Mouse (Mus musculus): ENCODE measurements around the gene Klhl25.

Klhl25 gene

GRCm38 (mm10) chr7:75842306-75842705, 5.8 kb upstream of the Klhl25 start:
- in situ Hi-C loops (cut with MboI, MseI): no loop called here

GRCm38 (mm10) chr7:75845936-75846335, 2.2 kb upstream of the Klhl25 start:
- in situ Hi-C loops (cut with MboI, MseI): no loop called here

GRCm38 (mm10) chr7:75846942-75847341, 1.2 kb upstream of the Klhl25 start:
- in situ Hi-C loops (cut with MboI, MseI): no loop called here

- in situ Hi-C loops (cut with MboI, MseI): no loop called here
These were observed 621 bp upstream of the Klhl25 start for GRCm38 (mm10) chr7:75847489-75847888.

- in situ Hi-C loops (cut with MboI, MseI): no loop called here
These were observed 913 bp downstream of the Klhl25 start for GRCm38 (mm10) chr7:75848776-75849670.

GRCm38 (mm10) chr7:75850396-75850795, 2.3 kb downstream of the Klhl25 start:
- in situ Hi-C loops (cut with MboI, MseI): loop anchor here in 1 of 2 experiments (25.0 kb wide), 1 partner anchor 713 kb away; no protein-coding TSS in a partner anchor

- in situ Hi-C loops (cut with MboI, MseI): loop anchor here in 1 of 2 experiments (25.0 kb wide), 1 partner anchor 714 kb away; no protein-coding TSS in a partner anchor
These were observed 3.2 kb downstream of the Klhl25 start for GRCm38 (mm10) chr7:75851290-75851689.

GRCm38 (mm10) chr7:75852363-75852762, 4.3 kb downstream of the Klhl25 start:
- in situ Hi-C loops (cut with MboI, MseI): loop anchor here in 1 of 2 experiments (25.0 kb wide), 1 partner anchor 715 kb away; no protein-coding TSS in a partner anchor

GRCm38 (mm10) chr7:75853171-75853830, 5.2 kb downstream of the Klhl25 start:
- in situ Hi-C loops (cut with MboI, MseI): loop anchor here in 1 of 2 experiments (25.0 kb wide), 1 partner anchor 716 kb away; no protein-coding TSS in a partner anchor

GRCm38 (mm10) chr7:75854231-75854925, 6.3 kb downstream of the Klhl25 start:
- in situ Hi-C loops (cut with MboI, MseI): loop anchor here in 1 of 2 experiments (25.0 kb wide), 1 partner anchor 717 kb away; no protein-coding TSS in a partner anchor

GRCm38 (mm10) chr7:75855028-75855427, 6.9 kb downstream of the Klhl25 start:
- in situ Hi-C loops (cut with MboI, MseI): loop anchor here in 1 of 2 experiments (25.0 kb wide), 1 partner anchor 718 kb away; no protein-coding TSS in a partner anchor

GRCm38 (mm10) chr7:75856259-75856658, 8.1 kb downstream of the Klhl25 start:
- in situ Hi-C loops (cut with MboI, MseI): loop anchor here in 1 of 2 experiments (25.0 kb wide), 1 partner anchor 719 kb away; no protein-coding TSS in a partner anchor

- in situ Hi-C loops (cut with MboI, MseI): loop anchor here in 1 of 2 experiments (25.0 kb wide), 1 partner anchor 722 kb away; no protein-coding TSS in a partner anchor
These were observed 11.7 kb downstream of the Klhl25 start for GRCm38 (mm10) chr7:75859771-75860196.

- in situ Hi-C loops (cut with MboI, MseI): loop anchor here in 1 of 2 experiments (25.0 kb wide), 1 partner anchor 725 kb away; no protein-coding TSS in a partner anchor
These were observed 13.7 kb downstream of the Klhl25 start for GRCm38 (mm10) chr7:75861638-75862426.

GRCm38 (mm10) chr7:75862427-75862781, 14.3 kb downstream of the Klhl25 start:
- in situ Hi-C loops (cut with MboI, MseI): loop anchor here in 1 of 2 experiments (25.0 kb wide), 1 partner anchor 725 kb away; no protein-coding TSS in a partner anchor

- in situ Hi-C loops (cut with MboI, MseI): loop anchor here in 1 of 2 experiments (25.0 kb wide), 1 partner anchor 726 kb away; no protein-coding TSS in a partner anchor
These were observed 15.3 kb downstream of the Klhl25 start for GRCm38 (mm10) chr7:75863248-75863911.

- in situ Hi-C loops (cut with MboI, MseI): loop anchor here in 1 of 2 experiments (25.0 kb wide), 1 partner anchor 728 kb away; no protein-coding TSS in a partner anchor
These were observed 16.9 kb downstream of the Klhl25 start for GRCm38 (mm10) chr7:75865026-75865425.

GRCm38 (mm10) chr7:75866557-75866956, 18.4 kb downstream of the Klhl25 start:
- in situ Hi-C loops (cut with MboI, MseI): loop anchor here in 1 of 2 experiments (25.0 kb wide), 1 partner anchor 729 kb away; no protein-coding TSS in a partner anchor

GRCm38 (mm10) chr7:75868687-75869086, 20.6 kb downstream of the Klhl25 start:
- in situ Hi-C loops (cut with MboI, MseI): loop anchor here in 1 of 2 experiments (25.0 kb wide), 1 partner anchor 731 kb away; no protein-coding TSS in a partner anchor
